Mouse (Mus musculus) layer of hippocampus, postnatal 10 days (tissue): Measurements from ENCODE around the gene Gfod2. TPM values are rescaled to one million over a fixed set of nuclear protein-coding genes. Genes with fewer than 3 reads are reported as not detected.
A peak's percentile ranks its signal among the peaks of the same experiment; 100 is the strongest.

Source experiments
- DNase-seq, 2 experiments: peaks; one replicate each; pipeline ENCODE4 v3.0.0; 2021; ENCODE audit warnings: low spot score in 2 of 2
- long read RNA-seq: library from polyadenylated mRNA; stranded (forward); transcript quantifications from one replicate; pipeline ENCODE4 v2.0.0, GENCODE M21; 2023
- total RNA-seq, 2 experiments: library from RNA; stranded (reverse); gene quantifications; 2 replicates each; pipeline ENCODE4 v1.2.3; 2021

Gene Gfod2
- 10 to 100 TPM; 25.2 to 30.7 TPM for total RNA-seq
- long read RNA-seq, full-length matches to known transcripts = 36 of 46 reads
- long read RNA-seq, partial matches to known transcripts = 0 of 46 reads
- long read RNA-seq, other reads (novel, unspliced or antisense) = 10 of 46 reads

DNA sequence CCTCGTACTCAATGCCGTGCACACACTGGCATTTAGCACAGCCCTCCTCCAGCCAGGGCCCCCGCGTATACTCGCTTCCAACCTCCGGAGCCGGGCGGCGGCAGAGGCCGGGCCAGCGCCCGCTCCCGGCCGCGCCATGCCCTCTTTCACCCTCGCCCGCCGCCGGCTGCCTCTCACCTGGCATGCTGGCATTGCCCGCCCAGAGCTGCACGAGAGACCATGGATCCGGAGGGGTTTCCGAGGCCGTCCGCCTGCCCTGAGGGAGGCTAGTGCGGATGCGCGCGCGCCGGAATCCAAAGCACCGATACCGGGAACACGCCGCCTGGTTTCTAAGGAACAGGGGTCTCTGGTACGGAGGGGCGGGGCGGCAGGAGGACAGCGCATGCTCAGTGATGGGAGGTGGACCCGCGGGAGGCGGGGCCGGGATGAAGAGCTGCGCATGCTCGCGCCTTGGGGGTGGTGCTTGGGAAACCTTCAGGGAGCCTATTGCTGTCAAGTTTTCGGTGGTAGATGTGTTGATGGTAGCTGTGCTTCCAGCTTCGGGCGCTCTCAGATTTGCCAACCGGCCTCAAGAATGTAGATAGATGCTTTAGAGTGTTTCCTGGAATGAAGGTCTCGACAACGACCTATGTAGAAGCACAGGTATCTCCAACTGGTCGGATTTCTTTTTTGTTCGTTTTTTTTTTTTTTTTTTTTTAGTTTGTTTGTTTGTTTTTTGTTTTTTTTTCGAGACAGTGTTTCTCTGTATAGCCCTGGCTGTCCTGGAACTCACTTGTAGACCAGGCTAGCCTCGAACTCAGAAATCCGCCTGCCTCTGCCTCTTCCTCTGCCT, at the start of gene Gfod2:
TSS of gene Gfod2 (minus strand) at position 388 of the 832 bp plus-strand sequence.
- DNase-seq = peak; percentile 98 to 99

DNA sequence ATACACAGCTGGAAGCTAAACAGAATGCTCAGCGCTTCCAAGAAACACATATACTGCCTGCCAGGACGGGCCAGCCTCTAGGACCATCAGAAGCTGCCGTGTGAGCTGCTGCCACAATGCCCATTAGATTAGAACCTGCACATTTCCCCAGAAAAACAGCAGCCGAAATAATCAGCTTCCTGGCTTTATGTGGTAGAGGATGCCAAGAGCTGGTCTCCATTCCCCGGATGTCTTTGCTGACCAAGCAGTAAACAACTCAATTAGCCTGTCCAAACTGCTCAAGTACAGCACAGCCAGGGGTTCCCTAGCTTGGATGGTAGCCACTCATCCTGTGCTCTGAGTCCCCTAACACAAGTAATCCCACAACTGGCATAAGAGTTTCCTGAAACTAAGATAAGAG, 49.3 kb upstream of the Gfod2 start:
- no peak for DNase-seq

DNA sequence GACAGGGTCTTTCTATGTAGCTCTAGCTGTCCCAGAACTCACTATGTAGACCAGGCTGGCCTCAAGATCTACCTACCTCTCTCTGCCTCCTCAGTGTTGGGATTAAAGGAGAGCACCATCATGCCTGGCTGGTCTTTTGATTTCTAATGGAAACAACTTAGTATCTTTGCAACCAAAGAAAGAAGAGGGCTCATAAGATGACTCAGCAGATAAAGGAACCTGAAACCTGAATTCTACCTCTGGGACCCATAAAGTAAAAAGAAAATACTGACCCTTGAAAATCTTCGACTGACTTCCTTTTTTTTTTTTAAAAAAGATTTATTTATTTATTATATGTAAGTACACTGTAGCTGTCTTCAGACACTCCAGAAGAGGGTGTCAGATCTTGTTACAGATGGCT, 47.5 kb upstream of the Gfod2 start:
- no peak for DNase-seq

DNA sequence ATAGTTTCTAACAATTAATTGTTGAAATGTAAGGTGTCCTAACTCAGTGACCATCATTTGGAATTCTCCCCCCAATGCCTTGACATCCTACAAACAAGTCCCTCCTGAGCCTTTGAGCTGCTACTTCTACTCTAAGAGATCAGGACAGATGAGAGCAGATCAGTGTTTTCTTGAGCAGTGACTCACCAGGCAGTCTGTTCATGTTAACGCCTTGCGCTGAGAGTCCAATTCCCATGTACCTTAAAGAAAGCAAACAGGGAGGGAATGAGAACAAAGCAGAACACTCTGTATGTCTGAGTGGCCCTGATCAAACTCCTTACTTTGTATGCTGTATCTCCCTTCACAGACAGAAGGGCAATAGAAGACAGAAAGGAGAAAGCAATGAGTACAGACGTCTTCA, 46.9 kb upstream of the Gfod2 start:
- DNase-seq = no peak

DNA sequence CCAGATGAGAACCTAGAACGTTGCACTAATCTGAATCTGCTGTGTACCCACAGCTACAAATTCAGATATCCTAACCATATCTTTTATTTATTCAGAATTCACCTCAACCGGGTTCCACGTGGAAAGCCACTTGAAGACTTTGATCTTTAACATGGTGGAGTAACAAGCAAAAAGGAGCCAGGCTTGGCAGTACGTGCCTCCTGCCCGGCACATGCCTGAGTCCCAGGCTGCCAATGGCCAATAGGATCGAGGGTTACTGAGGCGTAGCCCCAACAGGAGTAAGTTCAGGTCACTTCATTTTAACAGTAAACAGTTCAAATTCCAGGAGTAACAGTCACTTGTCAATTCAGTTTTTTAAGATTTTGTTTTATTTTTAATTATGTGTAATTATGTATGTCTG, 46.3 kb upstream of the Gfod2 start:
- no peak for DNase-seq

DNA sequence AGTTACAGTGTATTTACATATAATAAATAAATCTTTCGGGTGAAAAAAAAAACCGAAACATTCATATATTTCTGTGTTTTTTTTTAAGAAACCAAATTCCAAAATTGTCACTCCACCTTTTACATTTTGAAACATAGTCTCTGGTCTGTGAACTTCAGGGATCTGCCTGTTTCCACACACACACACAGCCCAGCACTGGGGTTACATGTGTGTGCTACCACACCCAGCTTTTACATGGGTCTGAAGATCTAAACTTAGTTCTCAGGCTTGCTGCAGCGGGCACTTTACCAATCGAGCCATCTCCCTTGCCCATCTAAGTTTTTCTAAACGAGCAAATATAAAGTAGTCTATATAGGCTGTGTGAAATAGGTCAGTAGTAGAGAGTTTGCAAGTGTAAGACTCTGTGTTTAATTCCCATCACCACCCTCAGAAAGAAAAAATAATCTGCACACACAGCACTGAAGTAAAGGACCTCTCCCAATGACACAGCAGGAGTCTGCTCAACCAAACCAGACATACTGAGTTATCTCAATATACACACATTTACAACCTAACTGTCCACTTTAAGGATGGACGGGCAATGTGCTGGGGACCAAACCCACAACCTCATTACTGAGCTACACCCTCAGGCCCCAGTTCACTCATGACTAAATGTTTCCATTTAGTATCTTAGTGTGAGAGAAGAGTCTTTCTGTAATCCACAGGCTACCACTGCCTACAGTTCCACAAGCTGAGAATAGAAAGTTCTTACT, 42.9 kb upstream of the Gfod2 start:
- no peak for DNase-seq

DNA sequence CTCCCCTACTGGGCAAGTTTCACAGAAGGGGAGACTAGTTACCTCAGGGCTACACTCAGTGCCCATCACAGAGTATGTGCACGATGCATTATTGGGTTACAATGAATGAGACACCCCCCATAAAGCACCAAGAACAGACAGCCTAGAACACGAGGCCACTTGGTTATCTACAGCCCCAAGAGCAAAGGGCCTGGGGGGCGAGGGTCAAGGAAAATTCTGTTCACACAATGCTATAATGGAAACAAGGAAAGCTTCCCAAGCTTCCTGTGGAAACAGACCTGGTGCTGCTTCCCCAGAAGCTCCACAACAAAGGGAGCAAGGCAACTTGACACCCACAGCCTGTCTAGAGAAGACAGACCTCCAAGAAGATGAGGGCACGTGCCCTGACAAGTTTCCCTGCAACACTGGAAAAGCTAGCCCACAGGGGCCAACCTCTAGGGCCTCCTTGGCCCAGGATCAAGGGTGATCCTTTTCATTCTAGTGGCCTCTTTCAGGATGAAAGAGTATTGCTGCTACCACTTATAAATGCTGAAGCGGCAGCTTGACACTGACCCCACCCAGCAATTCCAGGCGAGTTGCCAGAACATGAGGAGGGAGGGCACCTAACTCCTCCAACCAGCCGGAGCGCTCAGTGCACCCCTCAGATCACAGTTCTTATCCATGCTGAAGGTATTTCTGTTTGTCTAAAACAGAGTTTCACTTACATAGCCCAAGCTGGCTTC, 40.8 kb upstream of the Gfod2 start:
- peak; percentile 55 to 63 for DNase-seq

DNA sequence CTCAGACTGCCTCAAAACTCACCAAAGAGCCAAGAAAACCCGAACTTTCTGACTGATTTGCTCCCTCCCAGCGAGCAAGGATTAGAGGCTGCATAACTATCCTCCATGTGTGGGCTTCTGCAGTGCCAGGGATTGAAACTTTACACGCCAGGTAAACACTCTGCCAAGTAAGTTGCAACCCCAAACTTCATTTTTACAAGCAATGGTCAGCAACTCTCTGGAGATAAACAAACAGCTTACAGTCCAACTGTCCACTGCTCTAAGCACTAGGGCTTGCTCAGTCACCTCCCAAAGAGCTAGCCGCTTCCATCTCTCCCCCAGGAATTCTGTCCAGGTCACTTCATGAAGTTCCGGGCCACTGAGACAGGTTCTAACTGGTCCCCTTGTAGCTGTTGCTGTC, 39.9 kb upstream of the Gfod2 start:
- no peak for DNase-seq

DNA sequence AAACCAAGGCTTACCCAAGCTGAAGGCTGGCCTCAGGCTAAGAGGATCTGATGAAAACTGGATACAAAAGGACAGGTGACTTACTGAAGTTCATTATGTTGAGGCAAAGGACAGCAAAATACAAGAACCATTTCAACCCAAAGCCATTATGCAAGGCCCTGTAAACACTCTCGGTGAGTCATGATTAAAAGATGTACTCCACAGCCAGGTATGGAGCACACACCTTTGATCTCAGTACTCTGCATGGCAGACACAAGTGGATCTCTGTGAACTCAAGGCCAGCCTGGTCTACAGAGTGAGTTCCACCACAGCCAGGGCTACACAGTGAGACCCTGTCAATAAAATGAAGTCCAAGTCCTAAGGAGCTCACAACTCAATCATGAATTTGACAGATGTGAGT, 37.3 kb upstream of the Gfod2 start:
- DNase-seq = no peak

DNA sequence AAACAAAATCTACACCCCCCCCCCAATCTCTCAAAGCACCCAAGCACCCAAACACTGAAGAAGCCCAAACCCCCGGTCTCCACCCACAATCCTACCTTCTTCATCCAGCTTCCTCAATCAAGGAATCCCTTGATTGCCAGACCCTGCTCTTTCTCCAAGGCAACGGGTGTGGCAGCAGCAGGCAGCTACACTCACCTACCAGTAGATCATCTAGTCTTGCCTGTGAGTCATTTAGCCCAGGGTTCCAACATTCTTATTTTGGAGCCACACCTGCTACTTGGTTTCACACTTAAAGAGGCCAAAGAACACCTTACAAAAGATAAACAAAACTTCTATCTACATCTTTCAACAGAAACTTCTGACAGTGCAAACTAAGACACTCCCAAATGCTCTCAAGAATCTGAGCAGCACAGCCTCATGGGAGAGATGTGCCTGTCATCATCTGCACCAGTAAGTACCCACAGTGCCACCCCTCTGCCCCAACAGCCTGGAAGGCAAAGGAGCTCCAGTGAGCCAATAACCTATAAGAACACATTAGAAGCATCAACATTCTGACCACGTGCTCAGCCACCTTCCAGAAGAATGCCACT, 35.6 kb upstream of the Gfod2 start:
- no peak for DNase-seq

DNA sequence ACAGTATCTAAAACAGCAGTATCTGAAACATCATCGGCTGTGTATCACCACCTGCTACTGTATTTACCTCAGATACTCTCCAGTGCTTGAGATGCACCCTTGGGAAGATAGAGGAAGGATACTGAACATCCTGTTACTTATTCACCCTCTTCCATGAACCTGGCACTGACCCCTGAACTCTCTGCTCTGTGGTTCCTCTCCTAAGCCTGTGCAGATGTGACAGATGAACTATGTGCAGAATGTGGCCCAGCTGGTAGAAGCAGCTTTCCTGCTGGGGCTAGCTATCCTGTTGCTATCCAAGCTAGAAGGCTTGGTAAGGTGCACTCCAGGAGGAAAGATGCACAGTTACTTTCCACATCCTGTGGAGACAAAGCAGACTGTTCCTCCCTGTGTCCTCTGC, 34.9 kb upstream of the Gfod2 start:
- DNase-seq = peak in 1 of 2 experiments; percentile 8

DNA sequence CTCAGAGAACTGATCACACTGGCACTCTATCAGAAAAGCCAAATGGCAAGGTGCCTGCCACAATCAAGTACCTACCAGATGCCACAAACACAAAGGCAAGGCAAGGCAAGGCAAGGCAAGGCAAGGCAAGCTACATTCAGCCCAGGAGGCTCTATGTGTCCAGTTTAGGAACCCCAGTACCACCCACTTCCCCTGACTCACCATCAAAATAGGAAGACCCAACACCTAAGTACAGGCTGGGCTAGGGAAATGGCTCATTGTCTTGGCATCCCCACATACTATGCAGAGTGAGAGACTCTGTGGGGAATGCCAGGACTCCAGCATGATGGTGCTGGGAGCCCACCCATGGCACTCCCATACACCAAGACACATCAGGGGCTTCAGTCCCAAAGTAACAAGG, 31.2 kb upstream of the Gfod2 start:
- peak in 1 of 2 experiments; percentile 9 for DNase-seq

DNA sequence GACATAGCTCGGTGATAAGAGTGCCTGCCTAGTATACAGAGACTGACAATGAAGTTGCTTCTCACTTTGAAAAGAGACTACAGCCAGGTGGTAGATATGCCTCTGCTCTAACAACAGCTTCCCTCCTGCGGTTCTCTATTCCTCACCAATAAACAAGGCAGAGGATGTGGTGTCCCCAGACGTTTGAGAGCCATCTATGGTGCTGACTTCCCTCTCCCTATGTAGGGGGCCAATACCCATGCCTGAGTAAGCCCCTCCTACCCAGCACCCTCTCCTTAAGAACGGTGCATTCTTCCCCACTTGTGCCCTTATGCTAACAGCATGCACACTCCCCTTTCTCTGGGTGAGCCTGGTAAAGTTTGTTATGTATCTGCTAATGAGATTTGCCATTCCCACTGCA, 30.5 kb upstream of the Gfod2 start:
- no peak for DNase-seq

DNA sequence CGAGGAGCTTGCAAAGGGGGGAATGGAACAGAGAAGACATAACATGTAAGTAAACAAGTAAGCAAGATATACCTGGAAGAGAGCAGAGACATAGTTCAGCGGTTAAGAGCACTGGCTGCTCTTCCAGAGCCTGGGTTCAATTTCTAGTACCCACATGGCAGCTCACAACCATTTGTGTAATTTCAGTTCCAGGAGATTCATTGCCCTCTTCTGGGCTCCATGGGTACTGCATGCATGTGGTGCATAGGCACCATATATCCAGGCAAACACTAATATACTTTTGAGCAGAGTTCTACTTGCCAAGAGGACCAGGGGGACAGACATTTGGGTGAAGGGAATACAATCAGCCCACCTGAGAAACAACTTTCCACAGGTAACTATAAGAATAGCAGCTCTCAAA, 29.8 kb upstream of the Gfod2 start:
- DNase-seq = peak in 1 of 2 experiments; percentile 39

DNA sequence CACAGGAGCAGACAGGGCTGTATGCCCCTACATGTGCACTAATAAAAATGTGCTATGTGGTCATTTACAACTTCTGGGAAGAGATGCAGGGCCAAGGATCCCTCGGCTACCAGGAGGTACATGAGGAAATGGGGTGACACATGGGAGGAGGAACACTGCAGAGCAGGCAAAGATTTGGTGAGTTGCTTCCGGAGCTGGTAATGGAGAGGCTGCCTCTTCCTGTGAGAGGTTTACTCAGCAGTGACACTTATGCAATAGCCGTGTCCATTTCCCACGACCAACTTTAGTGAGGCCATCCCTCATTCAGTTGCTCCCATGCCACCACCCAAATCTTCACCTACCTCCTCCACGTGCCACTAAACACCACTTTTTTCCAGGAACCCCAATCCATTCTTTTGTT, 21.8 kb upstream of the Gfod2 start:
- no peak for DNase-seq

DNA sequence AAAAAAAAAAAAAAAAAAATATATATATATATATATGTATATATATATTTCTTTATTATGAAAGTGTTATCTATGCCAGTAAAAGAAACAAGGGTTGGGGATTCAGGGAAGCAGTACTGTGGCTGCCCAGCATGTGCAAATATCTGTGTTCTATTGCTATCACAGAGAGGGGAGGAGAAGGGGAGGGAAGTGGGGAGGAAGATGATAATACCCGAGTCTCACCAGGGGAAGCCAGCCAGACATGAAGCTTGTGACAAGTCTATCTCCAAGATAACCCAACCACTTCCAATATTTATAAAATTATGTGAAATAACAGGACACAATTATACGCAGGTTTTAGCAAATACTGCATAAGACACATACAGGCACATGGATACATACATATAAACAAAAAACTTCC, 19.4 kb upstream of the Gfod2 start:
- DNase-seq = no peak

DNA sequence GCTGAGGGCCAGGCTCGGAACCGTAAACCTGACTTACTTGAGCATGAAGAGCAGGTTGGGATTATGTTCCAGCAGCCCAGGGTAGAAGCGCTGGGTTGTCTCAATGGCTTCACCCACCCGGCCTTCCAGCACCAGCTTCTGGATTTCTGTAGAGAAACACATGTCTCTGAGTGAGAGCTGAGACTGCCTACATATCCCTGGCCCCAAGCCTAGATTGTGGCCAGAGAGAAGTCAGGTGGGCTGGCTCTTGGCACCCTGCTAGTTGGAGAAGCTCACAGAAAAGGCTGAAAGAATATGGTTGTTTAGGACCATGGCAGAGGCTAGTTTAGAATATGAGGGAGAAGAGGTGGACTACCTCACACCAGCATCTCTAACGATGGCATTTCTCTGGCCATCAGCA, 16.0 kb upstream of the Gfod2 start:
- no peak for DNase-seq

DNA sequence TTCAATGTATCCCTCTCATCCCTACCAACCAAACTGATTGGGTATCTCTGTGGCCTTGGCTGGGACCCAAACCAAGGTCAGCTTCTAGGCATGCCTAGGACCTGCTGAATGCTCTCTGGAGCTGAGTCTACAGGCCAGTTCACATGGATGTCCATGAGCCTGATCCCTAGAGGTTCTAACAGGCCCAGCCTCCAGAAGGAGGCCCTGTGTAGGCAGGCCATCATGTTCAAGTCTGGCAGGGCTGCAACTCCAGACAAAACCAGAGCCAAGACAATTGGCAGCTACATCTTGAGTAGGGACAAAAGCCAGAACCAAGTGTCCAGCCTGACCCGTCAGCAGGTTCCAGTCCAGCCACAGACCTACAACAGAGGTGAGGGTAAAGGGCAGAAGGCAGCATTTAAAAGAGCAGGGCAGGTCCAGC, 15.0 kb upstream of the Gfod2 start:
- DNase-seq = no peak

DNA sequence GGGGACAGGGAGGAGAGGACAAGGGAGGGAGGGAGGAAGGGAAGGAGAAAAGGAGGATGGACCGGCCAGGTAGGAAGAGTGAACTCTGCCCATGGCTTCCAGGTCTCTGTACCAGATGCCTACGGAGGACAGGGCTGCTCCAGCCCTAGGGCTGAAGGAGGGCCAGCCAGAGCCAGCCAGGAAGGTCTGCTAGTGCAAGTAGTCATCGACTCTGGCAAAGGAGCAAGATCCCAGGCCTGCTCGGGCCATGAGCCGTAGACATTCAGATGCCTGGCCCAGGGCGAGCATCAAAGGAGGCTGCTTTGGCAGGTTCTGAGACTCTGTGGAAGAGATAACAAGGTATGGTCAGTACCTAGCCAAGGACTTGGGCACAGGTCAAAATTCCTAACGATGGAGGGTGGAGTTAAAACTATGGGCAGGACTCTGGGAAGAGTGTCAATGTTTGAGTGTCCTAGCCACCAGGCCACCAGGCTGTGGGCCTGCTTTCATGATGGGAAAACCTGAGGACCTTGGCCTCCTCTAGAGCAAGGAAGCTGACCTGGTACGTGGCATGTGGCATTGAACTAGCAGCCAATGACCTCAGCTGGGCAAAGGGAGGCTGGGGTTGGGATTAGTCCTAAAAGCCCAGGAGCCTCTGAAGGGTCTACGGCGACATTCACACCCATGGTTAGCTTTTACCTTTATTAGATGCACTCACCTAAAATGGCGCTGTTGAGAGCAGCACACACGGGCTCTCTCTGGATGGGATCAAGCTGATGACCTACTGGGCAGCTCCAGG, 13.1 kb upstream of the Gfod2 start:
- DNase-seq = no peak

DNA sequence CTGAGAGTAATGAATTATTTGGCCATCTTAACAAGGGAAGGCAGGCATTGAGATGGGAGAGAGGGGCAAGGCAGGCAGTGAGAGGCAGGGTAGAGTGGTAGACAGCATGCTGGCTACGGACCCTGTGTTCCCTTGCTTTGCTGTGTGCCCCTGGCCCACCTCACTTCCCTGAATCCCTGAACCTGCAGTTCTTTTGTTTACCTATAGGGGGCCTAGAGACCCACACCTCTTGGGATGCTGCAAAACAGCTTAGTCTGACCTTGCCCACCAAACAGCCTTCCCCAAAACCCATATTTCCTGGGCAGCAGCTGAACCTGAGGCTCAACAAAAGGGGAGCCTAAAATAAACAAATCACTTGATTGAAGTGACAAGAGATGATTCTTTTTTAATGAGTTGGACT, 12.1 kb upstream of the Gfod2 start:
- no peak for DNase-seq
